Mouse (Mus musculus): ENCODE measurements around the gene Tet3.

GRCm38 (mm10) chr6:83312514-83312913 is 146.4 kb downstream of the Tet3 start:
- TF ChIP-seq CTCF (IDR thresholded peaks at IDR 0.05; ENCODE audit: extremely low read depth, insufficient read depth, low read length) (no peak), POLR2A (IDR thresholded peaks at IDR 0.05; ENCODE audit: extremely low read depth, insufficient read depth, low read length) (no peak)

Data from cortical plate, adult 2 months (tissue).